Mouse (Mus musculus) stomach, embryonic 15.5 days (tissue): ENCODE measurements at regions not wholly inside any gene's neighbourhood (a gene's known extent, or its start where the extent isn't known, plus 50 kb on each side); places are given as distances from the start of the nearest gene placed in this dataset.
A peak's percentile ranks its signal among the peaks of the same experiment; 100 is the strongest.

Experiments
- ATAC-seq: fragments of 200-750 bp; cut with Nextera tagmentation; 2 replicates; pipeline ENCODE4 v1.8.0; 2017; ENCODE audit warnings: low read depth, moderate number of reproducible peaks, moderate TSS enrichment; ENCODE audit not compliant: insufficient read depth, low FRiP score
- H3K27ac ChIP-seq: fragments of 300-500 bp; sonication (generic); 2 replicates; pipeline ENCODE4 v1.5.1; 2015; ENCODE audit warnings: mild to moderate bottlenecking, inconsistent platforms
- H3K27me3 ChIP-seq: fragments of 300-500 bp; sonication (generic); replicated peaks from 2 replicates; pipeline ENCODE4 v1.6.1; 2015; ENCODE audit warnings: inconsistent platforms
- H3K36me3 ChIP-seq: fragments of 300-500 bp; sonication (generic); 2 replicates; pipeline ENCODE4 v1.6.1; 2015; ENCODE audit warnings: inconsistent platforms
- H3K4me1 ChIP-seq: fragments of 300-500 bp; sonication (generic); 2 replicates; pipeline ENCODE4 v1.6.1; 2015; ENCODE audit warnings: inconsistent platforms
- H3K4me2 ChIP-seq: fragments of 300-500 bp; sonication (generic); 2 replicates; pipeline ENCODE4 v1.6.1; 2015; ENCODE audit warnings: mild to moderate bottlenecking, inconsistent platforms
- H3K4me3 ChIP-seq: fragments of 300-500 bp; sonication (generic); replicated peaks from 2 replicates; pipeline ENCODE4 v1.5.1; 2015; ENCODE audit warnings: inconsistent platforms
- H3K9ac ChIP-seq: fragments of 300-500 bp; sonication (generic); 2 replicates; pipeline ENCODE4 v1.6.1; 2015; ENCODE audit warnings: inconsistent platforms
- H3K9me3 ChIP-seq: fragments of 300-500 bp; sonication (generic); 2 replicates; pipeline ENCODE4 v1.6.1; 2016; ENCODE audit warnings: inconsistent platforms
- WGBS: fragments of 180-500 bp; shearing (Covaris S2); methylation state at CpG from one replicate; pipeline ENCODE4 v1.1.7; 2015; 5-methylcytosine and 5-hydroxymethylcytosine counted together

DNA sequence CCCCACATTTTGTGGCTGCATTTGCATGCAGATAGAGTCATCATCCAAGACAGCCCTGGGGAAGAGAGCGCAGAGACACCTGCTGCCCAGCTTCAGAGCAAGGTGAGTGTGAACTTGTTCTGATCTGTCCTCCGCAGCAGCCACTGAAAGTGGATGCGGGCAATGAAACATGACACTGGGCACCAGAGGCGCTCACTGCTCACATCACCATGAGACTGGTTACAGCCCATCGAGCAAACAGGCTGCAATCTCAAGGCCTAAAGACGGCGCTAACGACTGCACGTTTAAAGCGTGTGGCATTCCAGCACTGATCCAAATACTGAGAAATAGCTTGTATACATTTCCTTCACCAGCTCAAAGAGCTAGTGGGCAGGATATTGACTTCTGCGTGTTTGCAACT, 65.8 kb downstream of the Barhl2 start:
- H3K27me3 ChIP-seq: no peaks in the 10 kb centered on the region
- H3K9me3 ChIP-seq: no peaks in the 10 kb centered on the region
- H3K4me1 ChIP-seq: no peaks in the 10 kb centered on the region
- H3K4me3 ChIP-seq: no peak overlapping the region
- no peak overlapping the region for H3K27ac ChIP-seq
- no peak for ATAC-seq
- H3K4me2 ChIP-seq: no peak overlapping the region
- WGBS: 72% methylated on average over 11 of the region's 11 CpGs
- no peak overlapping the region for H3K9ac ChIP-seq
- H3K36me3 ChIP-seq: no peaks in the 10 kb centered on the region

DNA sequence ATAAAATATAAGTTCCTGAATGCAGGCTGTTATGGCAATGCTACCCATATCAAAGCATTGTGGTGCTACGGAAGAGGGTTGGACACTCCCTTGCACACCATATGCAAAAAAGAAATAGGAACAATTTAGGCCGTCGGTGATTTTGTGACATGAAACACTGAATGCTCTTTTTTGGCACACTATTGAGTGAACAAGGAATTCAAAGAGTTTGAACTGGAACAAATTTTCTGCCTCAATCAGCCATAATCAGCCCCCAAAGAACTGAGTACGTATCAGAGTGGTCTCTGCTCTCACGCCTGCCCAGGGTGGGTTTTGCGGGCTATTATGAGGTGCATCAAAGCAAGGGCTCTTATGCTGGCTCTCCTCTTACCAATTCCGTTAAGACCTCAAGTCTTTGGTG, 71.3 kb downstream of the Barhl2 start:
- 90% methylated on average over 7 of the region's 7 CpGs for WGBS
- ATAC-seq: no peak

DNA sequence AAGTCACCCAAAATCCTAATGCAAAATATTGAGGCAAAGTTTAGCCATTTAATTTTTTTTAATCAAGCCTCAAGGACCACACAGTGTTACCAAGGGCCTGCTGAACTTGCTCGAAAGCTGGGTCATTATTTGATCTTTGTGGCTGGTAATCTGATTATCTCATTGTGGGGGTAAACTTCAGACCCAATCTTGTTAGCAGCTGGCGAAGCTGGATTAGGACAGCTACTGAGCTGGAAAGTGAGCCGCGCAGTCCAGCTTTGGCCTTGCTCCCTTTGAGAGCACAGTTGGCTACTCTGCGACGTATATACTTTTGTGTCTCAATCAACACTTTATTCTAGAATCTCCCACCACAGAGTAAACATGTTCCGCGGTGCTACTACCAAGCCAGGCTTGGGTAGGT, 72.1 kb downstream of the Barhl2 start:
- ATAC-seq: no peak
- no peaks in the 10 kb centered on the region for H3K4me1 ChIP-seq
- WGBS: 72% methylated on average over 8 of the region's 8 CpGs
- H3K9ac ChIP-seq: no peak overlapping the region
- no peaks in the 10 kb centered on the region for H3K27me3 ChIP-seq
- no peaks in the 10 kb centered on the region for H3K36me3 ChIP-seq
- no peak overlapping the region for H3K27ac ChIP-seq
- no peaks in the 10 kb centered on the region for H3K9me3 ChIP-seq
- H3K4me2 ChIP-seq: no peak overlapping the region
- no peak overlapping the region for H3K4me3 ChIP-seq

More for the DNA sequence above, 71.3 kb downstream of the Barhl2 start:
- no peak overlapping the region for H3K4me2 ChIP-seq
- H3K9ac ChIP-seq: no peak overlapping the region
- H3K27me3 ChIP-seq: no peaks in the 10 kb centered on the region
- no peaks in the 10 kb centered on the region for H3K4me1 ChIP-seq
- no peaks in the 10 kb centered on the region for H3K36me3 ChIP-seq
- no peak overlapping the region for H3K27ac ChIP-seq
- H3K9me3 ChIP-seq: no peaks in the 10 kb centered on the region
- H3K4me3 ChIP-seq: no peak overlapping the region

DNA sequence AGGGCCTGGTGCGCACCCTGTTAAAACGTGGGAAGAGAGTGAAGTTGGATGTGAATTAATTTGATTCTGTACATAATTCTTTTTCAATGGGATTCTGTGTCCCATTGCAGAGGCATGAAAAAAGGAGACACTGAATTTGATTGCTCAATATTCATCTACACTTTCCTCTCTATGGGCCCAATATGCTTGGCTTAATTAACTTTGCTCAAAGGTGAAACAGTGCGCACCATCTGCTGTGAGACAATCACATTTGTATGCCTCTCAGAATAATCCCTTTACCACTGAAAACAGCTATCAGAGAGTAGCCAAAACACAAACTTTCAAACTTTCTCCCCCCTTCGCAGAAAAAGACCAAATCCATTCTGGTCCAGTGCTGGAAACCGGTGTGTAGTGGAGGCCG, 72.7 kb downstream of the Barhl2 start:
- Histone ChIP-seq H3K27ac (no peak overlapping the region), H3K4me3 (no peak overlapping the region), H3K4me1 (no peaks in the 10 kb centered on the region), H3K36me3 (no peaks in the 10 kb centered on the region), H3K27me3 (no peaks in the 10 kb centered on the region), H3K9ac (no peak overlapping the region), H3K4me2 (no peak overlapping the region), H3K9me3 (no peaks in the 10 kb centered on the region)
- ATAC-seq: no peak
- 76% methylated on average over 6 of the region's 6 CpGs for WGBS

DNA sequence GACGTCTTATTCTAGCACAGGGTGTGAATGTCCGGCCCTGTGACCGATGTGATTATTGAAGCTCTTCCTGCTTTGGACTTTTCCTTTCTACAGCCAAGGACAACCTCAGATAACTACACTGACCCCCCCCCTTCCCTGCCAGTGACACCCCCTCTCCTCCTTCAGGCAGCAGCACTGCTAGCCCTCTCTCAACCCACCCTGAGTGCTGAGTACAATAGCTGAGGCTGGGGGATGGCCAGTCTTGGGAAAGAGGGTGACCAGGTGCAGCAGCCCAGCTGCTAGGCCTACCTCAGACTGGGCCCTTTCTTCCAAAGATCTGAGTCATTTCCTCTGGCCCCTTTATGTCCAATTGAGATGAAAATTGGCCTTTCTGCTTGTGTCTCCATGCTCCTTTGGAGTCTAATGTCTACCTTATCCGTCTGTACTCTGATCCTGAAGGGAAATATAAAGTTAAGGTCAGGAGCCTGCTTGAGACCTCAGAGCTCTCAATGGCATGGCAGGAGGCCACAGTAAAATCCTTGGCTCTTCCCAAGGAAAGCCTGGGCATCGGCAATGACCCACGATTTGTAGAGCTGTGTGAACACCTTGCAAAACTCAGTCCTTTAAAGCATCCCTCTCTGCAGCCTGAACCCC, 73.7 kb downstream of the Barhl2 start:
- no peaks in the 10 kb centered on the region for H3K36me3 ChIP-seq
- H3K9ac ChIP-seq: no peak overlapping the region
- H3K27me3 ChIP-seq: no peaks in the 10 kb centered on the region
- H3K4me2 ChIP-seq: no peak overlapping the region
- no peak overlapping the region for H3K27ac ChIP-seq
- ATAC-seq: no peak
- H3K4me1 ChIP-seq: no peaks in the 10 kb centered on the region
- H3K4me3 ChIP-seq: no peak overlapping the region
- 58% methylated on average over 6 of the region's 6 CpGs for WGBS
- H3K9me3 ChIP-seq: no peaks in the 10 kb centered on the region

DNA sequence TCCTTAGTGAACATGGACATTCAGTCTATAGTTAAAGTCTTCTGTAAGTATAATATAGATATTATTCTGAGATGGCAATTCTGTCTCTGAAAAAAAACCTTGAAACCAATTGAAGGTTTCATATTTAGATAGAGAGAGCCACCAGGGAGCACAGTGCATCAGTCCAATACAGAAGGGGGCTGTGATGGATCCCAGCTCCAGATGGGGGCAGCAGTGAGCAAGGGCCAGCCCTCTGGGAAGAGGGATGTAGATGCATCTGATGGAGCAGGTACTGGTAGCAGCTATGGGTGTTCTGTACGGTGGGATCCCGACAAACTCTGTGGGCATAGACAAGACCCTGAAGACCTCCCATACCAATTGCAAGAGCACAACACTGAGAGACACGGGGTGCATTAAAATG, 76.0 kb downstream of the Barhl2 start:
- H3K4me3 ChIP-seq: no peak overlapping the region
- ATAC-seq: no peak
- no peaks in the 10 kb centered on the region for H3K4me1 ChIP-seq
- H3K27ac ChIP-seq: no peak overlapping the region
- H3K36me3 ChIP-seq: no peaks in the 10 kb centered on the region
- 92% methylated on average over 3 of the region's 3 CpGs for WGBS
- H3K9ac ChIP-seq: no peak overlapping the region
- no peak overlapping the region for H3K4me2 ChIP-seq
- H3K9me3 ChIP-seq: no peaks in the 10 kb centered on the region
- H3K27me3 ChIP-seq: no peaks in the 10 kb centered on the region

DNA sequence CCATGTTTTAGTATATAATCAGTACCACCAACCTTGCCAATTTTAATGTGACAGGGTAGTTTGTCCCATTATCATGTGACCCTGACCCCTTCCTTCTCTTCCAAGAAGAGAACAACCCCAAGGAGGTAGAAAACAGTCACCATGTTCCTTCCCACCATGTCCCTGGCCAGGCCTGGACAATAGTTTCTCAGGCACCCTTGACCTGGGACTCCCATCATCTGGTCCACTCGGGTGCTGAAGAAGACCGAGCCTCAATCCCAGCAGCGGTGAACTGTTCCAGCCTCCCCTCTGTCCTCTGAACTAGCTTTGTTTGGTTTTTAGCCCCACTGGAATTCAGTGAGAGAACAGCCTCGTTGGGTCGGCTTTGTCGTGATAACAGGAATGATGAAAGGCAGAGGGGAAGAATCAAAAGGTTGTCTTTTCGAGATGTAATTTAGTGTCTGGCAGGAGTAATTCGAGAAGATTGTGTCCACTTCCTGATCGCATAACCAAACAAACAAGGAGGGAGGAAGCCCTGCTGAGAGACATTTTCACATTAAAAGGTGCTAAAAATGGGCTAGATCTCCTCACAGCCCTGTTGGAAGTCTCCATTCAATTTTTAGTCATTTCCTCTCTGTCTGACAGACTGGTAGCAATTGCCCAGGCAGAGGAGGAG, 77.2 kb downstream of the Barhl2 start:
- Histone ChIP-seq H3K4me1 (no peaks in the 10 kb centered on the region), H3K4me3 (no peak overlapping the region), H3K9ac (no peak overlapping the region), H3K9me3 (no peaks in the 10 kb centered on the region), H3K36me3 (no peaks in the 10 kb centered on the region), H3K4me2 (no peak overlapping the region), H3K27me3 (no peaks in the 10 kb centered on the region), H3K27ac (no peak overlapping the region)
- WGBS: 12% methylated on average over 9 of the region's 9 CpGs
- ATAC-seq: no peak

DNA sequence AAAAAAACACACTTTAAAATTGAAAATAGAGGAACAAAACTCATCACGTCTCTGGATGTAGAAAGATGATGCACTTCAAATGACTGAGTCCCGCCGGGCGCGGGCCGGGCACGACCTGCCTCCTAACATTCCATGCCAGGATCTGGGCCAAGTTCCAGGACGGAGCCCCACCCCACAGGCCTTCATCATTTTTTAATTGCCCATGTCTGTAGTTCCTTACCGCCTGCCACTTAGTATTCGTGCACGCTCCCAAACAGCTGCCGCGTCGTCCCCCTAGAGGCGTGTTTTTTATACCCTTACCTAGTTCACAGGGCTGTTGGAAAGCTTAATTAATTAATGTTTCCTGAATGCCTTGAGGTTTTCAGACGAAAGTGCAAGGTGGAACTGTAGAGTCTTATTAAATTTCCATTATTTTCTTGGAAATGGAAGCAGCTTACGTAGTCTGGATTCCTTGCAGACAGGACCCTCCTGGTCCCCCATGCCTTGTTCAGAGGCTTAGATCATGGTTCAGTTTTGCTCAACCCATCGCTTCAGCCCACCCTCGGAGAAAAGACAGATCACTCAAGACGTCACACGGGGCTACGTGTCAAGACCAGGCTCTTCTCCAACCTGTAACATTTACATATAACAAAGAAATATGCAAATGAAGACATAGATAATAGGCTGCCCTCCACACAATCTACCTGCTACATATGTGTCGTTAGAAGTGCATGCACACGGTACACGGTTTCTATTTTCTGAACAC, 81.0 kb downstream of the Barhl2 start:
- Histone ChIP-seq H3K4me3 (no peak overlapping the region), H3K9me3 (no peaks in the 10 kb centered on the region), H3K4me1 (no peaks in the 10 kb centered on the region), H3K36me3 (no peaks in the 10 kb centered on the region), H3K4me2 (no peak overlapping the region), H3K27me3 (no peaks in the 10 kb centered on the region), H3K9ac (no peak overlapping the region), H3K27ac (no peak overlapping the region)
- ATAC-seq: no peak
- WGBS: 85% methylated on average over 25 of the region's 25 CpGs

DNA sequence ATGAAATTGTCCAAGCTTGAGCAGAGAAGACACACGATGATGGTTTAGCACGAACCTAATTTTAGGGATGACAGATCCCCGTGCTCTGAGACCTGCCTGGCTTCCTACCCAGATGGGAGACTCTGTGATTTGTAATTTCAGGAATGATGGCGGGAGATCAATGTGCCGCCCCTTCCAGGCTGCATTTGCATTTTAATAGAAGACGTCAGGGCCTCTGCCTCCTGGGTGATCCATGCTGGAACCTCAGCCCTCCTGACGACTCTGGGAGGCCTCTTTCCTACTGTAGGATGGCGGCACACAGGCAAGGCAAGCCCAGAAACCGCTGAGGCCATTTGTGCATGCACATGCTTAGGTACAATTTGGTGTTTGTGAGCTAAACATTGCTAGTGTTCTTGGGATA, 90.1 kb downstream of the Barhl2 start:
- Histone ChIP-seq H3K4me2 (no peak overlapping the region), H3K27ac (no peak overlapping the region), H3K27me3 (no peaks in the 10 kb centered on the region), H3K4me3 (no peak overlapping the region), H3K9ac (no peak overlapping the region), H3K9me3 (no peaks in the 10 kb centered on the region), H3K4me1 (no peaks in the 10 kb centered on the region), H3K36me3 (no peaks in the 10 kb centered on the region)
- WGBS: 46% methylated on average over 9 of the region's 9 CpGs
- ATAC-seq: no peak

DNA sequence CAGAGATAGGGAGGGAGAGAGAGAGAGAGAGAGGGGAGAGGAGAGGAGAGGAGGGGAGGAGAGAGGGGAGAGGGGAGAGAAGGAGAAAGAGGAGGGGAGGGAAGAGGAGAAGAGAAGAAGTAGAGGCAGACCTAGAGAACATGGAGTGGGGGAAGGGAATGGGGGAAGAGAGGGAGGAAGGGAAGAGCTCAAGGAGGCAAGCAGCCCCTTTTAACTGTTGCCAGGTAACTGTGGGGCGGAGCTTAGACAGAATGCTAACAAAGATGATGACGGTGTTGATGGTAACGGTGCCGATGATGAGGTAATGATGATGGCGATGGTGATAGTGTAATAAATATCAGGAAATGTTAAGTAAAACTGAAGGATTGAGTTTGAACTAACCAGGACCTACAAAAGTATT, 90.7 kb downstream of the Barhl2 start:
- Histone ChIP-seq H3K4me3 (no peak overlapping the region), H3K36me3 (no peaks in the 10 kb centered on the region), H3K4me1 (no peaks in the 10 kb centered on the region), H3K4me2 (no peak overlapping the region), H3K9ac (no peak overlapping the region), H3K27ac (no peak overlapping the region), H3K27me3 (no peaks in the 10 kb centered on the region), H3K9me3 (no peaks in the 10 kb centered on the region)
- WGBS: 62% methylated on average over 5 of the region's 5 CpGs
- no peak for ATAC-seq

DNA sequence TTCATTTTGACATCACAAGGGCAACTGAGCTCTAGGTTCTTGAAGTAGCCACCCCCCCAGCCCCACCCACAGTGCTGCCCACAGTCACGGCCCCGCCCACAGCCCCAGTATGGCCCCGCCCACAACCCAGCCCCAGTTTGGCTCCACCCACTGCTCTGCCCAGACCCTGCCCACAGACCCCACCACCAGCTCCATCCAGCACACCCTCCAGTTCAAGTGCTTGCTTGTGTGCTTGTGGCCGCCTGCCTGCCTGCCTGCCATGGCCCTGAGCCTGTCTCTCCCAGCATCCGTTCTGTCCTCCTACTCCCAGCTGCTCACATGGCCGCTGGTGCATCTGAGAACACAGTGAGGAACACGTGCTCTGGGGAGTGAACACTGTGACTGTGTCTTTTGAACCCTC, 92.0 kb downstream of the Barhl2 start:
- H3K27me3 ChIP-seq: no peaks in the 10 kb centered on the region
- H3K9ac ChIP-seq: no peak overlapping the region
- no peak overlapping the region for H3K27ac ChIP-seq
- no peaks in the 10 kb centered on the region for H3K9me3 ChIP-seq
- ATAC-seq: 0 out of 2 replicates have a peak, but pooled peaks have one; percentile 22
- H3K4me3 ChIP-seq: no peak overlapping the region
- WGBS: 75% methylated on average over 7 of the region's 7 CpGs
- no peaks in the 10 kb centered on the region for H3K36me3 ChIP-seq
- H3K4me1 ChIP-seq: no peaks in the 10 kb centered on the region
- no peak overlapping the region for H3K4me2 ChIP-seq

DNA sequence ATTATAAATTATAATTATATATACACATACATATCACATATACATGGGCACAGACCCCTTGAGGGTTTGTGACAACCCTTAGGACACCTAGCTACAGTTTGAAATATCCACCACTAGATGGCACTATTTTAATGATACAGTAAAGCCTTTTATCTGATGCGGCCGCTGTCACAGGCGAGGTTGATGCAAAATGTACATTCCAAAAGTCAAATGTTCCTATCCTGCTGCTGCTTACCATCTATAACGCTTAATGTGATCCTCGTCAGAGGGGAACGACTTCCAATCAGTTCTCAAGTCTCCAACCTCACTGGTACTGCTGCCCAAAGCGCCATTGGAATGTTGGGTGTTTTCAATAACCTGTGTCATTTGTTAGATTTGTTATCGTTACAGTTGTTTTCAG, 92.9 kb downstream of the Barhl2 start:
- no peak for ATAC-seq
- no peaks in the 10 kb centered on the region for H3K9me3 ChIP-seq
- no peak overlapping the region for H3K27ac ChIP-seq
- no peak overlapping the region for H3K4me3 ChIP-seq
- H3K36me3 ChIP-seq: no peaks in the 10 kb centered on the region
- 40% methylated on average over 8 of the region's 8 CpGs for WGBS
- no peaks in the 10 kb centered on the region for H3K4me1 ChIP-seq
- H3K27me3 ChIP-seq: no peaks in the 10 kb centered on the region
- H3K9ac ChIP-seq: no peak overlapping the region
- H3K4me2 ChIP-seq: no peak overlapping the region
